Mouse (Mus musculus) spleen, postnatal 10 days (tissue): Measurements from ENCODE around the gene Sohlh2.

ENCODE experiments used
- DNase-seq, 2 experiments: peaks; one replicate each; pipeline ENCODE4 v3.0.0; 2021 to 2022; ENCODE audit warnings: low spot score in 2 of 2

Gene Sohlh2

DNA sequence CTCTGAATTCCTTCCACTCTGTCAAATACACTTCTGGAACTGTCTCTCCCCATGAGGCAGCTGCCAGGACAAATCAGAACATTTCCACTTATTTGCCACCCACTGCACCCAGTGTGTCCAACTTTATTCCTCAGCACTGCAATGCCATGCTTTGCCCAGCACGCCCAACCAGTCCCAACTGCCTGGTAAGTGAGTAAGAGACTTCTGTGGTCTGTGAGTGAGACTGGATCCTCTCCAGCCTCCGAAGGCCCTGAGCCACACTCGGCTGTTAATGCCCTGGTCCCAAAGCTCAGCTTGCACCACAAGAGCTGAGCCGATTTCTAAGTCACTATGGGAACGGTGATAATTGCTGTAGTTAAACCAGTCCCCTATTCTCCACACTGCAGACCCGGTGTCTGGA, 25.8 kb downstream of the Sohlh2 start:
- DNase-seq = no peak

DNA sequence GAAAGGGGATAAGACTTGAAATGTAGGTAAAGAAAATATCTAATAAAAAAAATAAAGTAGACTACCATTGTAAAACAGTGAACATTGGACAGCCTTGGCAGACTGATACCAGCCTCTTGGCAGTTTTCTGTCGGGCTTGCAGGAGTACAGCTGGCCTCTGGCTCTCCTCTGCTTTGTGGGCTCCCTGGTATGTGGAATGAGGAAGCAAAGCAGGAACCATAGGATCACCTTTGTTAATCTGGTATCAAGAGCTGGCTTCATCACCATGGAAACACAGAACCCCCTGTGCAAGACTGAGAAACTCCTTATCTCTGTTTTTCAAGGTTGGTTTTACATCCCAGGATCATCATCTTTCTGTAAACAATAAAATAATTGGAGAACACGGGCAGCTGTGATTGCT, 30.4 kb downstream of the Sohlh2 start:
- DNase-seq = no peak

DNA sequence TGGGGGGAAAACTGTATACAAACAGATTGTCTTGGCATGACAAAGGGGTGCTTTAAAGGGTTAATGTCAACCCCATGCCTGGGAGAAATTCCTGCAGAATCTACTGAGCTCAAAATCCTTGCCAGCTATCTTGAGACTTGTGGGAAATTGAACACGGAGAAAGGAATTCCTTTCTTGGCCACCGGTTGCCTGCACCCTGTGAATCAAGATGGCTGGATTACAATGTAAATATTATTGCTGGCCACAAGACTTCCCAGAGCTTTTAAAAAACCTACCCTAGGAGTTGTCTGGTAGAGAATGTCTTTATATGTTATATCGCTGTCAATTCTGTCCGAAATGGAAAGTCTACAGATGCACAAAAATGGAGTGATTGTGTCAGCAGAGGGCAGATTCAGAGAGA, 32.0 kb downstream of the Sohlh2 start:
- DNase-seq = no peak

DNA sequence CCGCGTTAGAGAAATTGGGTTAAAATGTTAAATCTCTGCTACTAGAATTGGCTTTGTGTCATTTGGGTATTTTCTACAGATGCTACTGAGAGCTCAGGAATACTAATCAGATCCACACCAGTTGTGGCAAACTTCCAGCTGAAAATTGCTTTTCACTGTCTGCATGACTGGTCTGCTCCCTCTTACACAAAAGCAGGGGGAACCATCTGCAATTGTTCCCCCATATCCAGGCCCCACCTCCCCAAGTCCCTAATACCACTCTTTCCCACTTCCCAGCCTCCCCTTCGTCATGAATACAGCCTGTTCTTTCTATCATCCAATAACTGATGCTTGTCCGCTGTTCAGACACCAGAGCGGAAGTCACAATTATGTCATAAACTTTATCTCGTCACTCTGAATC, 32.6 kb downstream of the Sohlh2 start:
- no peak for DNase-seq

DNA sequence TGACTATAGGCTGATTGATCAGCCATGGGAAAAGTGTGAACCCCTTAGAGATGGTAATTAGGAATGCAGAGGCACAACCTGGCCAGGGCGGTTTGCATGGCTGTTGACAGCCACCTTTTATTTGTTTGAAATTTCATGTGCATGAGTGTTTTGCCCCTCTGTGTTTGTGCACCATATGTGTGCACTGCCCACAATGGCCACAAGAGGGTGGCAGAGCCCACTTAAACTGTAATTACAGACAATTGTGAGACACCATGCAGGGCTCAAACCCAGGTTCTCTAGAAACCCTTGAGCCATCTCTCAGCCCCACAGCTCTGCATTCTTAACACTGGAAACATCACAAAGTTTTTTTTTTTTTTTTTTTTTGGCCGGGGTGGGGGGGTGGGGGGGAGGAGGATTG, 40.7 kb downstream of the Sohlh2 start:
- DNase-seq = no peak

DNA sequence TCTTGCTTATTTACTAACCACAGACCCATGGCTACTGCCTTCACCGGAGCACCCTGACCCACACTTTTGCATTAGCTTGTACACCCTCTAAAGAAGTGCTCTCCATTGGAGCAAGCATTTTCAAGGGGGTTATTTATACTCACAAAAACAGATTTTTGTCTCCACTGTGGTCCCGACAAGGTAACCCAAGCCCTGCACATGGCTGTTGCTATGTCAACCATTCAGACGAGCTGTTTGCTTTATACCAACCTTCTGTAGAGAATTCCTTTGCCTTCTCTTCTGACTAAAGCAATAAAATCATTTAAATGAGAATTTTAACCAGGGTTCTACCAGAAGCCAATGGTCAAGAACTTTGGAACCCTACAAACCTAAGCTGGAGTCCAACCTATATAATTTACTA, 42.0 kb downstream of the Sohlh2 start:
- DNase-seq = no peak

DNA sequence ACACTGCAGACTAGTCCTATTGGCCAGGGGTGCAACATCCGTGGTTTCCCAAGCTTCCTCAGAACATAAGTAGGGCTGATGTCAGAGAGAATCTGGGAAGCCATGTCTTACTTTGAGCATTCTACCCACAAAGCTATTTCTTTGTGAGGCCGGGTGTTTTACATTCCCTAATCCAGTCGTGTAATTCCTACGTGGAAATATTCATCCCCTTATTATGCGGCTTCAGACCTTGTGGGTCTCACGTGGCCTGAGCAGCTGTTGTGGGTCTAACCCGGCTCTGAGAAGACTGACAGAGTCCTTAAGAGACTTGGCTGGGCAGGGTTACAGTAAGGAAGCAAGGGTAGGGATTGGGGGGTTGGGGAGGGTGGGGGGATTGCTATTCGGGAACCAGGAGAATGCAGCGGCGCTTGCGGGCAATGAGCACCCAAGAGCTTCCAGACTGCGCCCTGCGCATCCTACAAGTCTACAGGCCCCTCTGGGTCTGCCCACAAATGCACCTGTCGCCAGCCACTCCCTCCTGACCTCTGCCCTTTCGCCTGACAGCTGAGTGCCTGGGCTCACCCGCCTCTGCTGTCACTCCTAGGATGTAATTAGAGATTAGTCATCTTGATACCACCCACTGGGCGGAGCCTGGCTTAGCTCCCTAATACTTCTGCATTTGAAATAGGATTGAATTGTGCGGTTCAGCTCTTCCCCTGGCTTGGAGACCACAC, 44.8 kb downstream of the Sohlh2 start:
- no peak for DNase-seq

DNA sequence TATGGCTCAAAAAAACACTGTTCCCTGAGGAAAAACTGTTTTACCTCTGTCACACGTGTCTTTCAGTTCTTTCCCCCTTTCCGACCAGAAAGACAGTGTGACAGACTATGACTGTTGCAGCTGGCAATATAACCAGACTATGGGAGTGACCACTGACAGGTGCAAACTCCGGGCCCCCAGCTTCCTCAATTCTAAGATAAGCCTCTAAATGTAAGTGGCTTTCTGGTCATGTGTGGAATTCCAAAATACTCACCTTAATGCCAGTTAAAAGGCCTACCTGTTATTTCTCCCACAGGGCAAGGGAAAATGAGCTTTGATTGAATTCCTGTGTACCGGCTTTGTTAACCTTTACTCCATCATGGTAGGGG, 45.4 kb downstream of the Sohlh2 start:
- no peak for DNase-seq

DNA sequence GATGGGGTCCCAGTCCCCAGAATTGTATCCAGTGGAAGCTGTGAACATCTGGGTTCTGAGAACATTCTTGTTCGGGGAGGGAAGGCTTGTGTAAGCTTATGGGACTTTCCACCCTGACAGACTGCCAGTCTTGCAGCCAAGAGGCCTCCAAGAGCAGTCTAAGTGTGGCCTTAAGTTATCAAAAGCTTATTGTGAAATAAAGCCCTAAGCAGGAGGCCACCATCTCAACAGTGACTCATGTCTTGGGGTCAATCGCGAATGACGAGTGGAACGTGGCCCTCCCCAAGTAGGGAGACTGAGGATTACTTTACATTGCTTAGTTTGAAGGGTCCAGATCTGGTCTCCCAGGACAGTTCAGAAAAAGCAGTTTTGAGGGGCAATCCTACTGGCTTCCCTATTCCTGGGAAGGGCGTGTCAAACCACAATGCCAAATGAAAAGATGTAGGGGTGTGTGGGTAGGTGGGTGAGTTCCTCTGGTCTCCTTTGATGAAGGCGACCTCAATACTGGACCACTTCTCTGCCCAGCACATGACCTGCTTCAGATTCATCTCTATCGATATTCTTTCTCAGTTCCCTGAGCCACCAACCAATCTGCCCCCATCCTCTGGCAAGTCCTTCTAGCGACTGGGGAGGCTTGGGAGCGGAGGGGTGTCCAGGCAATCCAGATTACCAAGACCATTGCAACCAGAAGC, 60.0 kb downstream of the Sohlh2 start, which contains the start of gene Dclk1:
Gene Dclk1, plus strand, starts transcription at position 635 of the 692 bp plus-strand sequence.
- no peak for DNase-seq

DNA sequence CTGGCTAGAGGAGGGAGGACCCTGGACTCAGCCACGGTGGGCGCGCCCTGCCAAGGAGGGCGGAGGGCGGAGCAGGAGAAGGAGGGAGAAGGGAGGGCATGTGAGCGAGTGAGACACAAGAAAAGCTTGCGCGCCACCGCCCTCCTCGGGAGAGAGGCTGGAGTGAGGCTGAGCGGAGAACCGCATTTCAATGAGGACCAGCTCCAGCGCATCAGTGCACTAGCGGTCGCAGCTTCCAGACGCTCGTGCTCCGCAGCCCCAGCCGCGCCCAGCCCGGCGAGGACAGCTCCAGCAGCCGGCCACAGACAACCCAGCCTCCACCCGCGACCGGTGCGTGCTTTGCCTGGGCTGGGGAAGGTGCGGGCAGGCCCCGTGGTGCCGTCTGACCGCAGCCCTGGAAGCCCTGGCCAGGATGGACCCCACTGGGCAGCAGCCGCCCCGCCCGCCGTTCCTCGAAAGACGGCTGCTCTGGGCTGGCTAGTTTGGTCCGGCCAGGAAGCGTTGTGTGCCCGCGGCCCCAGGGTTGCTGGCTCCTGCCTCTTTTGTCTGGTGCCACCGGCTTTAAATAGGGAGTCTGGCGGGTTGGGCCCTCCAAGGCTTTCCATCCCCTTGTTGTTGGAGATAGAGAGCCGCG, 60.7 kb downstream of the Sohlh2 start:
- DNase-seq = peak in 1 of 2 experiments; percentile 15

DNA sequence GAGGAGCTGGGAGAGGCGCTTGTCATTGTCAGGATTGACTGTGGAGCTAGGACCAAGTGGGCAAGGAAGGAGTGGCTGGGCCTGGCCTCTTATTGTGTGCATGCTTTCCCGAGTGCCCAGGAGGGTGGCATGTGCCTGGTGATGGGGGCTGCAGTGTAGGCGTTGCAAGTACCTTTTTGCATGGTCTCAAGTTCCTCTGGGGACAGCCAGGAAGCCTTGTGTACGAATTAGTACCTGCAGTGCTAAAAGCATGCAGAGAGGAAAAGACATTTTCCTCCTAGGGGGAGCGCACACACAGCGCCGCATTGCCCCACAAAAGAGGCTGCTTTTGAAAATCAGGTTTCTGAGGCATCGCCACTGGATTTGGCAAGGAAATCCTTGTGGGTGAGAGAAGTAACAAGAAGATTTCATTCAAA, 61.2 kb downstream of the Sohlh2 start:
- DNase-seq = no peak

DNA sequence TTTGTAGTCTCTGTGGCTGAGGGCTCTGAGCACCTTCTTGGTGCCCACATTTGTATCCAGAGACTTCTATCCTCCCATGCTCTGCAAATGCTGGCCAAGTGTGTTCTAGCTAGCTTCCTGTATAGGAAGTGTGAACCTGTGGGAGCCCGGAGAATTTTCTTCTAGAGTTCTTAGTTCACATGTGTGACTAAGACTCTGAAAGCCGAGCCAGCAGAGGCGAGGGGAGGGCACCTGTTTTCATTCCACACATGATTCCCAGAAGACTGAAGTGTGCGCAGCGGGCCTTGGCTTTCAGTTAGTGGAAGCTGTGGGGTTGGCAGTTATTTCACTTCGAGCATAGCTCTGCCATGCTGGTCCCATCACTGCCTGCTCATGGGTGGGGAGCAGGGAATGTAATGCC, 62.3 kb downstream of the Sohlh2 start:
- DNase-seq = no peak

DNA sequence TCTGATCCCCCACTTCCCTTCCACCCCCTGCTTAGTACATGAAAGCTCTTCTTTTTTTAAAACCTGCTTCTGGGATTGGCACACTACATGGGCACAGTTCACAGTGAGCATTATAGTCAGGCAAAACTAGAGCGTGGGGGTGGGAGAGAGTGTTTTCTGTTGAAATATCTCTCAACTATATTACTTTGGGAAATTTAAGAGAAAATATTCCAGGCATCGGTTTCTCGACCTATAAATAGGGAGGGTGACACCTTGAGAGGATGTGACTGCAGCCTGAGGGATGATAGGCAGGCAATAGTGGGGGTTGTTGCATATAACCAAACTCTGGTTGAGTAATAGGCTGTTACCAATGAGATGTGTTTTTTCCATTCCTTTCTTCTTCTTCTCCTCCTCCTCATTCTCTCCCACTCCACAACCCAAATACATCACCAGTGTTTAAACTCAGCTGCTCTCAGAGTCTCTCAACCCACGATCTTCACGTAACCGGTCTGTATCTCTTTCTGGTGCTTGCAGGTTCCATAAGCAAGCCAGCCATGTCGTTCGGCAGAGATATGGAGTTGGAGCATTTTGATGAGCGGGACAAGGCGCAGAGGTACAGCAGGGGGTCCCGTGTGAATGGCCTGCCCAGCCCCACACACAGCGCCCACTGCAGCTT, 64.9 kb downstream of the Sohlh2 start:
- no peak for DNase-seq

DNA sequence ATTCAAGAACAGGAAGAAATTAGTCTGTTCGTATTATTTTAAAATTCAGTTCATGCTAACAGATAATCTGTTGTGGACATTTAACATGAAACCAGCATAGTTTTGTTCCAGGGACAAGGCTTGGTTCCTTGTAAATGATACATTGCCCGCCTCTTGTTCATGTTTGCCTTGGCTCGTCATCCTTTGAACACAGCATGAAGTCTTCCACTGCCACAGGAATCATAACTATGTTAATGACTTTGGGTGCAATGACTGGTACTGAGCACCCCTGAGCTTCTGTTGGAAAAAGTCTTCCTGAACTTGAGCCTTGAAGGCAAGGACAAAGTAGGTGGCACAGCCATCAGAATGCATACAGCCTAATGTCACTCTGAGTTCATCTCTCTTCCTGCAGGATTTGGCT, 66.2 kb downstream of the Sohlh2 start:
- DNase-seq = no peak

DNA sequence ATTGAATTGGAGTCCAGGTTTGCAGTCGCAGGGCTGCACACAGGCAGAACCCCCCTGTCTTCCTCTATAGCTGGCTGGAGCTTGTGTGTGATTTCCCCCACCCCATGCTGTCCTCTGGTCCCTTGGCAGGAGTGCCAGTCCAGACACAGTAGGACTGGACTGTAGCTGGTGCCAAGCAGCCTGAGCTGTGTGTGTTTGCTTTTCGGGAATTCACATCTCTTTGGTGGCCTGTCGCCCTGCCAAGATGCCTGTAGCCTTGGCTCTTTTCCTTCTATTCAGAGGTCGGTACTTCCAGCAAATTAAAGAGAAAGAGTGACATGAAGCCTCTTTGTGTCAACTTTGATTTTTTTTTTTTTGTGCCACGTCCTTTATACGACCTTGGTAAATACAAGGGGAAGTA, 66.7 kb downstream of the Sohlh2 start:
- no peak for DNase-seq

DNA sequence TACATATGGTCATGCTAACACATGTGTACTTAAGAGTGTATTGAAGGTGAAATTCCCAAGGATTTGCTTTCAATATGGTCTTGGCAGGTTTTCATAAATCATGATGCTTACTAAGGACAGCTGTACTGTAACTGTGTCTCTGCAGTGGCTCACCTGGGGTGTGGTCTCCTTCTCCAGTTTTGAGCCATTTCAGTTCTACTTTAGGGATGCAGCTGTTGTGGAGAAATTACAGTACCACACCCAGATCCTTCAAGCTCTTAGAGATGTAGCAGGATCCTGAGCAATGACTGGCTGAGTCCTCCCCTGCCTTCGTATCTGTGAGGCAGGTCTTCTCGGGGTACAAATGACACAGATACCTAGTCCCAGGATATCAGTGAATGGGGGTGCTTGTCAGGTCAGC, 68.8 kb downstream of the Sohlh2 start:
- DNase-seq = no peak
